Mouse (Mus musculus): ENCODE measurements at regions not wholly inside any gene's neighbourhood (a gene's known extent, or its start where the extent isn't known, plus 50 kb on each side); places are given as distances from the start of the nearest gene placed in this dataset.

DNA sequence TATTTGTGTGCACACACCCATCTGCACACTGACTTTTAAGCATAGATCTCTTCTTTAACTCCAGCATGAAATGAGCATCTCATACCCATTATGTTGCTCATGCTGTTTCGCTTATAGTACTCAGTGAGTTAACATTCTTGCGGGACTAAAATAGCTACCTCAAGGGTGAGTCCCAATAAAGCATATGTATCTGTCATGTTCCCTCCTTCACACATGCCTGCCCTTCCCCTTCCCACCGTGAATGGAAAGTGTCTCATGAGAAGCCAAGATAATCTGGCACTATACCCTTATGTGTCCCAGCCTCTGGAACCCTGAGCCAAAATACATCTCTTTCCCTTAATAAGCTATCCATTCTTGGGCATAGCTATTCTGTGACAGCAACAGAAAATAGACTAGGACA, 352.3 kb downstream of the Gm826 start:
- TF ChIP-seq CTCF (IDR thresholded peaks at IDR 0.05; ENCODE audit: borderline replicate concordance, insufficient read depth, low read length) (no peak), POLR2A (IDR thresholded peaks at IDR 0.05; ENCODE audit: low read depth, low read length) (no peak)
